Mouse (Mus musculus) limb, embryonic 10.5 days (tissue): ENCODE data around the gene Dmd. TPM values are rescaled to one million over a fixed set of nuclear protein-coding genes. Genes with fewer than 3 reads are reported as not detected.

Experiments
- DNase-seq: peaks from one replicate; pipeline ENCODE4 v3.0.0-alpha.2; 2017; ENCODE audit warnings: low spot score
- H3K27ac ChIP-seq: fragments of 300-500 bp; sonication (generic); 2 replicates; pipeline ENCODE4 v1.5.1; 2016; ENCODE audit warnings: mild to moderate bottlenecking
- H3K27me3 ChIP-seq: fragments of 300-500 bp; sonication (generic); 2 replicates; pipeline ENCODE4 v1.6.1; 2016; ENCODE audit warnings: low read depth, mild to moderate bottlenecking; ENCODE audit not compliant: poor library complexity, severe bottlenecking
- H3K36me3 ChIP-seq: fragments of 300-500 bp; sonication (generic); 2 replicates; pipeline ENCODE4 v1.6.1; 2016; ENCODE audit warnings: mild to moderate bottlenecking, moderate library complexity
- H3K4me1 ChIP-seq: fragments of 300-500 bp; sonication (generic); 2 replicates; pipeline ENCODE4 v1.6.1; 2016
- H3K4me3 ChIP-seq: fragments of 300-500 bp; sonication (generic); 2 replicates; pipeline ENCODE4 v1.5.1; 2016; ENCODE audit warnings: mild to moderate bottlenecking, moderate library complexity
- H3K9me3 ChIP-seq: fragments of 300-500 bp; sonication (generic); replicated peaks from 2 replicates; pipeline ENCODE4 v1.6.1; 2016; ENCODE audit warnings: mild to moderate bottlenecking
- WGBS: fragments of 180-500 bp; shearing (Covaris S2); methylation state at CpG from one replicate; pipeline ENCODE4 v1.1.7; 2016; 5-methylcytosine and 5-hydroxymethylcytosine counted together
- polyA plus RNA-seq: library from polyadenylated mRNA; unstranded; fragments of >200 nt; fragmentation: Nextera tagmentation; extraction: Ambion mirVana; gene quantifications from 2 replicates; pipeline ENCODE4 v1.2.1, GENCODE M21; 2016

The Dmd gene
- polyA plus RNA-seq, 1 experiment from 2014 or later, result 17.3 TPM

GRCm38 (mm10) chrX:85089506-85089905 lies 2140.8 kb downstream of the Dmd start:
- H3K4me1 ChIP-seq, result no peaks in the 10 kb centered on the region
- DNase-seq, result no peak
- no peaks in the 10 kb centered on the region for H3K36me3 ChIP-seq
- 0 out of 2 replicates have a peak, but pooled peaks cover 4% of the 10 kb centered on the region for H3K27me3 ChIP-seq
- H3K4me3 ChIP-seq, result no peak overlapping the region
- no peaks in the 10 kb centered on the region for H3K9me3 ChIP-seq
- 80% methylated on average over 7 of the region's 7 CpGs for WGBS
- H3K27ac ChIP-seq, result no peak overlapping the region

GRCm38 (mm10) chrX:85093354-85093753 lies 2144.7 kb downstream of the Dmd start:
- no peak for DNase-seq
- Histone ChIP-seq H3K27ac (no peak overlapping the region), H3K9me3 (no peaks in the 10 kb centered on the region), H3K36me3 (no peaks in the 10 kb centered on the region), H3K27me3 (0 out of 2 replicates have a peak, but pooled peaks cover 4% of the 10 kb centered on the region), H3K4me3 (no peak overlapping the region), H3K4me1 (no peaks in the 10 kb centered on the region)

GRCm38 (mm10) chrX:85098691-85099090 lies 2150.0 kb downstream of the Dmd start:
- no peak overlapping the region for H3K27ac ChIP-seq
- no peaks in the 10 kb centered on the region for H3K27me3 ChIP-seq
- no peaks in the 10 kb centered on the region for H3K4me1 ChIP-seq
- no peaks in the 10 kb centered on the region for H3K36me3 ChIP-seq
- DNase-seq, result no peak
- no peaks in the 10 kb centered on the region for H3K9me3 ChIP-seq
- no peak overlapping the region for H3K4me3 ChIP-seq

GRCm38 (mm10) chrX:85112418-85112817 lies 2163.7 kb downstream of the Dmd start:
- peaks cover 15% of the 10 kb centered on the region for H3K27me3 ChIP-seq
- H3K36me3 ChIP-seq, result no peaks in the 10 kb centered on the region
- no peak overlapping the region for H3K4me3 ChIP-seq
- no peaks in the 10 kb centered on the region for H3K9me3 ChIP-seq
- no peaks in the 10 kb centered on the region for H3K4me1 ChIP-seq
- no peak for DNase-seq
- no peak overlapping the region for H3K27ac ChIP-seq

GRCm38 (mm10) chrX:85132706-85133105 lies 2184.0 kb downstream of the Dmd start:
- no peak for DNase-seq
- Histone ChIP-seq H3K27ac (no peak overlapping the region), H3K27me3 (peaks cover 7% of the 10 kb centered on the region; the same call in 1 of the 2 replicates), H3K4me1 (no peaks in the 10 kb centered on the region), H3K9me3 (no peaks in the 10 kb centered on the region), H3K36me3 (no peaks in the 10 kb centered on the region), H3K4me3 (no peak overlapping the region)
- 91% methylated on average over 3 of the region's 3 CpGs for WGBS

- Histone ChIP-seq H3K27me3 (peaks cover 7% of the 10 kb centered on the region; the same call in 1 of the 2 replicates), H3K27ac (no peak overlapping the region), H3K4me1 (no peaks in the 10 kb centered on the region), H3K9me3 (no peaks in the 10 kb centered on the region), H3K36me3 (no peaks in the 10 kb centered on the region), H3K4me3 (no peak overlapping the region)
- no peak for DNase-seq
- 81% methylated on average over 5 of the region's 5 CpGs for WGBS
Measured at GRCm38 (mm10) chrX:85137293-85137692, 2188.6 kb downstream of the Dmd start.

GRCm38 (mm10) chrX:85171264-85171663 lies 2222.6 kb downstream of the Dmd start:
- no peak overlapping the region for H3K4me3 ChIP-seq
- no peaks in the 10 kb centered on the region for H3K36me3 ChIP-seq
- WGBS, result 64% methylated on average over 2 of the region's 2 CpGs
- no peaks in the 10 kb centered on the region for H3K4me1 ChIP-seq
- H3K27me3 ChIP-seq, result no peaks in the 10 kb centered on the region
- no peak for DNase-seq
- H3K9me3 ChIP-seq, result no peaks in the 10 kb centered on the region
- H3K27ac ChIP-seq, result no peak overlapping the region

- H3K36me3 ChIP-seq, result no peaks in the 10 kb centered on the region
Measured at GRCm38 (mm10) chrX:85187565-85187964, 2238.9 kb downstream of the Dmd start.

GRCm38 (mm10) chrX:85193856-85194255 lies 2245.2 kb downstream of the Dmd start:
- peaks cover 17% of the 10 kb centered on the region; the same call in 1 of the 2 replicates for H3K27me3 ChIP-seq
- H3K36me3 ChIP-seq, result no peaks in the 10 kb centered on the region
- no peak overlapping the region for H3K4me3 ChIP-seq
- H3K27ac ChIP-seq, result no peak overlapping the region
- peaks cover 12% of the 10 kb centered on the region for H3K4me1 ChIP-seq
- no peaks in the 10 kb centered on the region for H3K9me3 ChIP-seq
- DNase-seq, result no peak

More at GRCm38 (mm10) chrX:85187565-85187964, 2238.9 kb downstream of the Dmd start:
- no peaks in the 10 kb centered on the region for H3K4me1 ChIP-seq
- whole genome bisulfite sequencing, result 72% methylated on average over 2 of the region's 2 CpGs
- no peak for DNase-seq
- peaks cover 17% of the 10 kb centered on the region; the same call in 1 of the 2 replicates for H3K27me3 ChIP-seq
- no peaks in the 10 kb centered on the region for H3K9me3 ChIP-seq
- no peak overlapping the region for H3K27ac ChIP-seq
- H3K4me3 ChIP-seq, result no peak overlapping the region

- Histone ChIP-seq H3K27ac (no peak overlapping the region), H3K36me3 (no peaks in the 10 kb centered on the region), H3K9me3 (no peaks in the 10 kb centered on the region), H3K4me1 (peaks cover 12% of the 10 kb centered on the region), H3K27me3 (no peaks in the 10 kb centered on the region), H3K4me3 (no peak overlapping the region)
- DNase-seq, result no peak
- WGBS, result 88% methylated on average over 5 of the region's 5 CpGs
Measured at GRCm38 (mm10) chrX:85197688-85198087, 2249.0 kb downstream of the Dmd start.

GRCm38 (mm10) chrX:85199398-85199797 lies 2250.7 kb downstream of the Dmd start:
- Histone ChIP-seq H3K27ac (no peak overlapping the region), H3K36me3 (no peaks in the 10 kb centered on the region), H3K4me1 (peaks cover 9% of the 10 kb centered on the region), H3K9me3 (no peaks in the 10 kb centered on the region), H3K27me3 (no peaks in the 10 kb centered on the region), H3K4me3 (no peak overlapping the region)
- 93% methylated on average over 3 of the region's 3 CpGs for WGBS
- no peak for DNase-seq

- no peak for DNase-seq
- Histone ChIP-seq H3K4me3 (no peak overlapping the region), H3K4me1 (no peaks in the 10 kb centered on the region), H3K36me3 (no peaks in the 10 kb centered on the region), H3K9me3 (no peaks in the 10 kb centered on the region), H3K27me3 (peaks cover 6% of the 10 kb centered on the region; the same call in 1 of the 2 replicates), H3K27ac (no peak overlapping the region)
- 90% methylated on average over 2 of the region's 2 CpGs for WGBS
Measured at GRCm38 (mm10) chrX:85207001-85207400, 2258.3 kb downstream of the Dmd start.

GRCm38 (mm10) chrX:85226883-85227282 lies 2278.2 kb downstream of the Dmd start:
- Histone ChIP-seq H3K9me3 (no peaks in the 10 kb centered on the region), H3K4me3 (no peak overlapping the region), H3K4me1 (0 out of 2 replicates have a peak, but pooled peaks cover 5% of the 10 kb centered on the region), H3K27ac (no peak overlapping the region), H3K27me3 (no peaks in the 10 kb centered on the region), H3K36me3 (no peaks in the 10 kb centered on the region)
- DNase-seq, result no peak

- DNase-seq, result no peak
- 95% methylated on average over 2 of the region's 2 CpGs for WGBS
- H3K4me1 ChIP-seq, result no peaks in the 10 kb centered on the region
- H3K4me3 ChIP-seq, result no peak within 1 kb of the TSS
- H3K36me3 ChIP-seq, result no peaks in the 10 kb centered on the region
- no peaks in the 10 kb centered on the region for H3K9me3 ChIP-seq
- no peaks in the 10 kb centered on the region for H3K27me3 ChIP-seq
- H3K27ac ChIP-seq, result no peak within 1 kb of the TSS
Measured at GRCm38 (mm10) chrX:85249379-85249778, 2300.7 kb downstream of the Dmd start, which contains the start of gene Fthl17a. Fthl17a (plus strand) TSS chrX:85249679.
